Mouse (Mus musculus) layer of hippocampus, adult 6 months (tissue): ENCODE data around the gene Cfap46. TPM values are rescaled to one million over a fixed set of nuclear protein-coding genes. Genes with fewer than 3 reads are reported as not detected.

Experiments
- long read RNA-seq, 2 experiments: library from polyadenylated mRNA; unstranded; transcript quantifications; one replicate each; pipeline ENCODE4 v2.0.0; 2019 to 2020
- polyA plus RNA-seq: library from polyadenylated mRNA; unstranded; fragments of <200 nt; fragmentation: Nextera tagmentation; gene quantifications from 2 replicates; pipeline ENCODE4 v1.2.3, GENCODE M21; 2021

Cfap46 gene
- polyA plus RNA-seq = 1.0 and 1.4 TPM in 2 replicates
- long read RNA-seq, experiment 1, partial matches to known transcripts = 1 of 3 reads
- long read RNA-seq, experiment 1, other reads (novel, unspliced or antisense) = 1 of 3 reads
- long read RNA-seq, experiment 2, partial matches to known transcripts = 1 of 5 reads
- long read RNA-seq, experiment 2, other reads (novel, unspliced or antisense) = 2 of 5 reads

DNA sequence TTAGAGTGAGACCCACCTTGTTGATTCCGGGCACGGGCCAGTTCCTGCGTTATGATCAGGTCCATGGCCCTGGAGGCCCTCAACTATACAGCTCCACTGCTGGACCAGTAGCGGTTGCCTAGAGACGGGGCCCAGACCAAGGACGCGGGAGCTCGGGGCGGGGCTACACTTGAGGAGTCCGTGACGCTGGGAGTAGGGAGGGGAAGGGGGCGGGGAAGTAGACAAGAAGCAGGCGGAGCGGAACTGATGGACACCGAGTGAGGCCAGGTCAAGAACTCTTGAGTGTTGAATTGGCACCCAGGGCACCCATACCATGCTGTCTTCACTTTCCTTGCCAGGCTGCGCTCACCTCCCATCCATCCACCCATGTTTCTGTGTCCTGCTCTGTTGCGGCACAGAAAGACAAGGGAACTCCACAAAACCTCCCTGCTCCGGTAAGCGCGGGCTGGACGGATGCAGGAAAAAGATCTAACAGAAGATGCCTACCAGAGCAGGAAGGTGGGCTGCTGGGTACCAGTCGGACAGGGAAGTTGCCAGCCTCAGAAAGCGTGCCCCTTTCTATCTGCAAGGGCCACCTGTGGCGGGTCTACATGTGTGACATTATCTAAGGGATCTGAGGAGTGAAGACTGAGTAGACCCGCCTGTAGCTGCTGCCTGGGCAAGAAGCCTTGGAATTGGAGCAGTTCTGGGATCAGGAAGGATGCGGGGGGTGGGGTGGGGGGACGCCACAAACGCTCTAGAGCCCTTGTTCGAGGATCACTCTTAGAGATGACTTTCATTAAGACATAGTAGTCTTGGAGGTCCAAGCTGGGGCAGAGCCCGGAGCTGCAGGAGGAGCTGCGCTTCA lies at the start of gene Cfap46:
TSS of gene Cfap46 (minus strand) at position 112 of the 847 bp plus-strand sequence.

DNA sequence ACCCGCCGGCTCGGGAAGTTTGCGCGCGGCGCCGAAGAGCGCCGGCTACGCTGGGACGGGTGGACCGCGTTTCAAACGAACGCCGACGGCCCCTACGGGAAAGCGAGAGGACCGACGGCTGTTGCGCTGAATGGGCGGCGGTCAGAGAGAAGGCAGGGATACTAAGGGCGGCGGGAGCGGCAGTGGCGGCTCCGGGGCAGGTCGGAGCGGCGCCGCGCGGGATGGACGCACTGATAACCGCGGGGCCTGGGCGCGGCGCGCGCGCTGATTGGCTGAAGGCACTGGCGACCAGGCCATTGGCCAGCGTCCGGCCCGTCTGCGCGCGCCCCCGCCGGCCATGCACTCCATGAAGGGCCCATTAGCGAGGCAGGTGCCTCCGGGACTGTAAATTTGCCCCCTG lies 101.0 kb downstream of the Cfap46 start, which contains the start of gene Nkx6-2:
TSS of gene Nkx6-2 (minus strand) at position 203 of the 400 bp plus-strand sequence.

Other genes starting within 250 kb of the Cfap46 start
- 7.2 and 10.8 TPM in 2 replicates for gene Nkx6-2, start 101.0 kb downstream of the Cfap46 start, polyA plus RNA-seq
- 42.6 and 54.1 TPM in 2 replicates for gene Adgra1, start 150.4 kb upstream of the Cfap46 start, polyA plus RNA-seq
- 22.3 and 30.2 TPM in 2 replicates for gene Kndc1, start 210.9 kb upstream of the Cfap46 start, polyA plus RNA-seq